Mouse (Mus musculus) cortical plate, adult 2 months (tissue): ENCODE data around the gene Zfp239.

Source experiments
- CTCF ChIP-seq: fragments of 200-500 bp; IDR thresholded peaks from 2 replicates; pipeline ENCODE4 v1.5.1; 2011; ENCODE audit warnings: mild to moderate bottlenecking, control low read depth, low read length; ENCODE audit not compliant: insufficient read depth; ENCODE audit errors: extremely low read depth
- POLR2A ChIP-seq: fragments of 200-500 bp; IDR thresholded peaks from 2 replicates; pipeline ENCODE4 v1.6.1; 2011; ENCODE audit warnings: mild to moderate bottlenecking, low read length, control low read depth; ENCODE audit not compliant: insufficient read depth; ENCODE audit errors: extremely low read depth

DNA sequence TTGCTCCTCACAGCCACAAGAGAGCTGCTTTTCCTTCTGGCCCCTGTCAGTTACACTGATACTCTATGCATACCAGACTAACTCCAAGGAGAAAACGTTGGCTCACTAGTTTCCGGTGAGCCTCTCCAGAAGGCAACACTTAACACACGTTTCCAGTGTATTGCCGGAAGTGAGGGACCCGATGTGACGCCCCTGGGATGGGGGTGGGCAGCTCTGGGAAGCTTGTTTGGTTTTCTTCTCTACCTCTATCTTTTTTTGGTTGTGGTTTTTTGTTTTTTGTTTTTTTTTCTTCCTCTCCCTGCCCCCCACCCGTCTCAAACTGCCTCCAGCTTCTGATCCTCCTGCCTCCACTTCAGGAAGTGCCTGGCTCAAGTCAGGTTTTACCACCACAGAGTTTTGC lies 20.1 kb downstream of the Zfp239 start:
- TF ChIP-seq CTCF = no peak
- TF ChIP-seq POLR2A = no peak
